Mouse (Mus musculus): ENCODE measurements around the gene Inpp4b.

- TF ChIP-seq CTCF (IDR thresholded peaks at IDR 0.05) (no peak), EP300 (IDR thresholded peaks at IDR 0.05) (no peak)
Measured at GRCm38 (mm10) chr8:82017792-82018191, 675.4 kb downstream of the Inpp4b start.

Measured in lung, postnatal 0 days (tissue).